Mouse (Mus musculus) erythroblast, embryonic 14.5 days (primary cell): ENCODE results near the gene Egln1.

ENCODE experiments used
- GATA1 ChIP-seq: IDR thresholded peaks from 2 replicates; pipeline ENCODE4 v1.6.1; 2012; ENCODE audit warnings: low read length, inconsistent platforms, mixed read lengths
- TAL1 ChIP-seq: IDR thresholded peaks from 3 replicates; pipeline ENCODE4 v1.6.1; 2012; ENCODE audit warnings: low read length, inconsistent platforms, mixed read lengths

DNA sequence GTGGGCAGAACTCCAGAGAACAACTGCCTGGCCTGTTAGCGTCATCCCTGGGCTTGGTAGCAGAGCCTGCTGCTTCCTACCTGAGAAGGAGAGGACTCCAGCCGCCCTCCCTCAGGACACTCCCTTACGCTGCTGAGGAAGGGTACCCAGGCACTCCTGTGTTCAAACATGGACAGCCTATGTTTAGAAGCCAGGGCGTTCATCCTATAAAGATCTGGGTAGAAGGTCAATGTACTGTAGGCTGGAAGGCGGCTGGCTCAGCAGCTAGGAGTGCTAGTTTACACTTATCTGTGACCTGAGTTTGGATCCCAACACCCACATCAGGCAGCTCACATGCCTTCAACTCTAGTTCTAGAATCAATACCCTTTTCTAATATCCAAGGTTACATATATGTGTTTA is 14.1 kb upstream of the Egln1 start:
- TF ChIP-seq GATA1 = no peak
- TF ChIP-seq TAL1 = no peak
